Mouse (Mus musculus) ES-Bruce4 (cell line): Measurements from ENCODE around the gene A630023A22Rik.
A peak's percentile ranks its signal among the peaks of the same experiment; 100 is the strongest.

Experiments
- CTCF ChIP-seq: IDR thresholded peaks from one replicate; pipeline ENCODE4 v1.8.1; 2011; ENCODE audit warnings: low read depth, low read length
- EP300 ChIP-seq: IDR thresholded peaks from 2 replicates; pipeline ENCODE4 v1.6.1; 2011; ENCODE audit warnings: low read depth, low read length; ENCODE audit not compliant: insufficient read depth
- POLR2A ChIP-seq: IDR thresholded peaks from one replicate; pipeline ENCODE4 v1.8.1; 2011; ENCODE audit warnings: low read length; ENCODE audit not compliant: insufficient read depth

- TF ChIP-seq EP300 (no peak), POLR2A (no peak), CTCF (peak; percentile 89)
Measured at GRCm38 (mm10) chr14:34080321-34080997, 22.1 kb downstream of the A630023A22Rik start.
